Mouse (Mus musculus) brown adipose tissue, adult 24 weeks (tissue): ENCODE data around the gene Fcrla. TPM values are rescaled to one million over a fixed set of nuclear protein-coding genes. Genes with fewer than 3 reads are reported as not detected.
"Not testable (repeated sequence)": the region's sequence is repeated elsewhere in the genome, so short reads cannot be mapped to it uniquely, and the experiment has no call there.

Source experiments
- H3K27ac ChIP-seq: fragments of 200-500 bp; replicated peaks from 2 replicates; pipeline ENCODE4 v1.5.1; 2012; ENCODE audit warnings: low read depth, mild to moderate bottlenecking, low read length
- H3K4me1 ChIP-seq: fragments of 200-500 bp; 2 replicates; pipeline ENCODE4 v1.6.1; 2012; ENCODE audit warnings: low read length, mixed read lengths; ENCODE audit not compliant: control insufficient read depth, insufficient read depth, insufficient read length
- H3K4me3 ChIP-seq: fragments of 200-500 bp; 2 replicates; pipeline ENCODE4 v1.5.1; 2012; ENCODE audit warnings: low read depth, mild to moderate bottlenecking, low read length, moderate library complexity; ENCODE audit not compliant: insufficient read depth
- polyA plus RNA-seq: library from polyadenylated mRNA; stranded (reverse); fragments of >200 nt; gene quantifications from 2 replicates; pipeline ENCODE4 v1.2.4, GENCODE M21; 2012; ENCODE audit not compliant: missing spikeins, insufficient read depth, insufficient read length

Gene Fcrla
- polyA plus RNA-seq, 1 experiment: not detected

DNA sequence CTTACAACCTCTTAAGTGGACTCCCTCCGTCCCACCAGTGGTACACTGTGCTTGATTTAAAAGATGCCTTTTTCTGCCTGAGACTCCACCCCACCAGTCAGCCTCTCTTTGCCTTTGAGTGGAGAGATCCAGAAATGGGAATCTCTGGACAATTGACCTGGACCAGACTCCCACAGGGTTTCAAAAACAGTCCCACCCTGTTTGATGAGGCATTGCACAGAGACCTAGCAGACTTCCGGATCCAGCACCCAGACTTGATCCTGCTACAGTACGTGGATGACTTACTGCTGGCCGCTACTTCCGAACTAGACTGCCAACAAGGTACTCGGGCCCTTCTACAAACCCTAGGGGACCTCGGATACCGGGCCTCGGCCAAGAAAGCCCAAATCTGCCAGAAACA lies 17.5 kb upstream of the Fcrla start:
- not testable (repeated sequence) for H3K27ac ChIP-seq, H3K4me3 ChIP-seq, H3K4me1 ChIP-seq

DNA sequence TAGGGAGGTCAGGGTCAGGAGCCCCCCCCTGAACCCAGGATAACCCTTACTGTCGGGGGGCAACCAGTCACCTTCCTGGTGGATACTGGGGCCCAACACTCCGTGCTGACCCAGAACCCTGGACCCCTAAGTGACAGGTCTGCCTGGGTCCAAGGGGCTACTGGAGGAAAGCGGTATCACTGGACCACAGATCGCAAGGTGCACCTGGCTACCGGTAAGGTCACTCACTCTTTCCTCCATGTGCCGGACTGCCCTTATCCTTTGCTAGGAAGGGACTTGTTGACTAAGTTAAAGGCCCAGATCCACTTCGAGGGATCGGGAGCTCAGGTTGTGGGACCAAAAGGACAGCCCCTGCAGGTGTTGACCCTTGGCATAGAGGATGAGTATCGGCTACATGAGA lies 16.8 kb upstream of the Fcrla start:
- not testable (repeated sequence) for H3K4me3 ChIP-seq, H3K4me1 ChIP-seq, H3K27ac ChIP-seq

GRCm38 (mm10) chr1:170939255-170939654 lies 11.9 kb upstream of the Fcrla start:
- Histone ChIP-seq H3K4me3 (no peak overlapping the region), H3K4me1 (no peaks in the 10 kb centered on the region), H3K27ac (no peak overlapping the region)

- peak overlapping the region; percentile 48; the same call in 1 of the 2 replicates for H3K27ac ChIP-seq
- no peaks in the 10 kb centered on the region for H3K4me1 ChIP-seq
- no peak overlapping the region for H3K4me3 ChIP-seq
Observed at GRCm38 (mm10) chr1:170934383-170934782, 7.0 kb upstream of the Fcrla start.

DNA sequence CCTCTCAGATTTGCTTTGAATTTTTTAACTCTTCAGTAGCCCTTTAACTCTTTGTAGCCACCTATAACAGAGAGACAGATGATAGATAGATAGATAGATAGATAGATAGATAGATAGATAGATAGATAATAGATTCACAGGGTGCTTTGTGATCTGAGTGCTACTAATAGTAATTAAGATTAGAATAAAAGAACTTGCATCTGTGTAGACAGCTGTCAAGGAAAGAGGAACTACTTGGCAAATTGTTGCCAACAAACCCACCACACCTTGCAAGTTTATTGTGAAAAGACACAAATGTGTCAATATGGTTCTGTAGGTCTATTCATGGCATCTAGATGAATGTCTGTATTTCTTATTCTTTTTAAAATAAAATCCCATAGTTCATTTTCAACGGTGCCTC lies 6.6 kb upstream of the Fcrla start:
- Histone ChIP-seq H3K4me3 (no peak overlapping the region), H3K4me1 (no peaks in the 10 kb centered on the region), H3K27ac (no peak overlapping the region)

DNA sequence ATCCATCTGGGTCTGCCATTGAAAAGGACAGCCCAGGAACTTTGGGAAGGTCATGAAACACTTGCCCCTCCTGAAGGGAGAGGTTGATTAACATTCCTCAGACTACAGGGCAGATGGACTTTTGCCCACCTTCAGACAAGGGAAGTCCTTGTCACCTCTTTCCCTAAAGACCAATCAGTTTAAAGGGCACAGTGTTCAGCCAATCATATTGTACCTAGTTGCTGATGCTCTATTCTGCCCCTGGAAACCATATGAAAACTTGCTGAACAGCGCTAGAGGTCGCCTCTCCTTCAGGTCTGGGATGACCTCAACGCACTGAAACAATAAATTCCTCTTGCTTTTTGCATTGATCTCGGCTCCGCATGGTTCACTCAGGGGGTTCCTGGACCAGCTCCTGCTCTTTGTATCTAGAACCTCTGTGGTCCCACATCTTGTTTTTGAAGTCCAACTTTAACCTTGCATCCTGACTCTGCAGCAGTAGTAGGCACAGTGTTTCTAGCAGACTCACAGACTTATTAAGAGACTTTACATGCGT lies 6.1 kb upstream of the Fcrla start:
- no peak overlapping the region for H3K27ac ChIP-seq
- H3K4me3 ChIP-seq: no peak overlapping the region
- H3K4me1 ChIP-seq: no peaks in the 10 kb centered on the region

- no peaks in the 10 kb centered on the region for H3K4me1 ChIP-seq
- H3K27ac ChIP-seq: no peak overlapping the region
- H3K4me3 ChIP-seq: no peak overlapping the region
Observed at GRCm38 (mm10) chr1:170932043-170932442, 4.7 kb upstream of the Fcrla start.

GRCm38 (mm10) chr1:170929245-170929644 lies 1.9 kb upstream of the Fcrla start:
- Histone ChIP-seq H3K4me3 (no peak overlapping the region), H3K27ac (no peak overlapping the region), H3K4me1 (no peaks in the 10 kb centered on the region)

- Histone ChIP-seq H3K4me1 (no peaks in the 10 kb centered on the region), H3K27ac (no peak overlapping the region), H3K4me3 (no peak overlapping the region)
Observed at GRCm38 (mm10) chr1:170928467-170928866, 1.1 kb upstream of the Fcrla start.

DNA sequence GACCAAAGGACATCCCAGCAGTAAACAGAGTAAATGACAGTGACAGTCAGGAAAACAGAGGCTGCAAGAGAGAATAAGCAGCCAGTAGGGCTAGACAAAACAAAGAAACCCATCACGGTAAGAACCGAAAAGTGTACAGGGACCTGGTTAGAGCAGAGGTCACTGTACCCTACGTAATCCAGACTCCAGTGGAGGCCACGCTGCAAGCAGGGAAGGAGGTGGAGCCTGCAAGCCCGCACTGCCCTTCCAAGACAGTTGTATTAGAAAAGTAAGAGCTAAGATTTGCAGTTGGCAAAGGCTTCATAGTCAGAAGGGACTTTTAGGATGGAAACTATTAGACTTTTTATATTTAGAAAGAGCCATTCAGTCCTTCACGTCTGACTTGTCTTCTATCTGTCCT lies 442 bp downstream of the Fcrla start:
- no peak overlapping the region for H3K27ac ChIP-seq
- H3K4me1 ChIP-seq: no peaks in the 10 kb centered on the region
- H3K4me3 ChIP-seq: no peak overlapping the region

DNA sequence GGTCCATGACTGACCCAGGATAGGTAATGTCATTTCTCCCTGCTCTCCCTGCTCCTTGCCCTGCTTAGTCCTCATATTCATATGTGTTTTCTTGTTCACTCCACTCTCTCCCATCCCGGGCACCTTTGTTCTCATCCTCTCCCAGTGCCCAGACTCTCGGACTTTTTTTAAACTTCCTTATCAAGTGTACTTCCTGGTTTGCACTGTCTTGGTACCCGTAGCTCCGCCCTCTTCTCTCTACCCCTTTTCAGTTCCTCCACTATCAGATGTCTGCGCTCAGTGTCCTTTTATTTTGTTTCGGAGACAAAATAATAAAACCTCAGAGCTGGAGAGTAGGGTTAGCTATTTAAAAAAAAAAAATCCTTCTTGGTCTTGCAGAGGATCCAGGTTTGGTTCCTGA lies 2.9 kb downstream of the Fcrla start:
- Histone ChIP-seq H3K4me1 (no peaks in the 10 kb centered on the region), H3K4me3 (no peak overlapping the region; the same call in 1 of the 2 replicates), H3K27ac (peak overlapping the region; percentile 52; the same call in 1 of the 2 replicates)

- no peak overlapping the region for H3K4me3 ChIP-seq
- no peak overlapping the region for H3K27ac ChIP-seq
- H3K4me1 ChIP-seq: no peaks in the 10 kb centered on the region
Observed at GRCm38 (mm10) chr1:170919308-170919707, 8.1 kb downstream of the Fcrla start.

- Histone ChIP-seq H3K4me1 (no peaks in the 10 kb centered on the region), H3K4me3 (no peak overlapping the region), H3K27ac (no peak overlapping the region)
Observed at GRCm38 (mm10) chr1:170915657-170916056, 11.7 kb downstream of the Fcrla start.

GRCm38 (mm10) chr1:170912891-170913615 lies 14.3 kb downstream of the Fcrla start, which contains the start of gene Fcrlb:
Gene Fcrlb (minus strand): TSS chr1:170912941.
- Histone ChIP-seq H3K27ac (no peak within 1 kb of the TSS), H3K4me1 (no peaks in the 10 kb centered on the region), H3K4me3 (no peak within 1 kb of the TSS)

- Histone ChIP-seq H3K27ac (no peak overlapping the region), H3K4me1 (no peaks in the 10 kb centered on the region), H3K4me3 (no peak overlapping the region)
Observed at GRCm38 (mm10) chr1:170911907-170912660, 15.3 kb downstream of the Fcrla start.
